Comparison of ENCODE assay signal across 18 mouse cellular contexts in genomic region chr9:64445981-64446380, GRCm38 (mm10).
DNase-seq lines count a peak whose midpoint lies in the region; ATAC-seq and TF ChIP-seq lines count a peak whose summit lies in the region.
"Had no signal": no experiment of that assay in that cellular context is flagged by ENCODE, and none has a peak within 500 bp of the region (broad histone marks: within the 10 kb centered on the region; RNA-seq: fewer than 3 reads in every experiment).

No protein-coding gene starts in this region.

- ATAC-seq in forebrain, embryonic 13.5 days, result no peak
- ATAC-seq in hindbrain, embryonic 13.5 days (ENCODE audit: low FRiP score), result no peak
- no peak for ATAC-seq in hindbrain, postnatal 0 days
- ATAC-seq in midbrain, embryonic 14.5 days (ENCODE audit: low FRiP score, low TSS enrichment), result no peak
- no peak for ATAC-seq in midbrain, embryonic 16.5 days
- ATAC-seq: activated CD4-positive, CD25-positive, alpha-beta regulatory T cell, adult 4 months; Patski had no signal

- TF ChIP-seq CTCF in hindbrain, postnatal 0 days (IDR thresholded peaks at IDR 0.05; ENCODE audit: low read depth), result no peak

- no peak for DNase-seq in forebrain, embryonic 10.5 days (ENCODE audit: extremely low spot score, low spot score)
- no peak for DNase-seq in hindbrain, postnatal 0 days (ENCODE audit: low spot score)
- DNase-seq in midbrain, embryonic 14.5 days, result no peak
- DNase-seq in adrenal gland, postnatal 10 days, result no peak
- DNase-seq: adrenal gland, postnatal 25 days; cerebellum, adult 2 months; cerebellum, postnatal 10 days; gastrocnemius, postnatal 14 days; heart, adult 2 months; heart, postnatal 14 days had no signal

- no peaks in the 10 kb centered on the region for H3K9me3 ChIP-seq in forebrain, embryonic 13.5 days (replicated peaks)
- H3K9me3 ChIP-seq in forebrain, embryonic 10.5 days, result no peaks in the 10 kb centered on the region
- no peaks in the 10 kb centered on the region for H3K9me3 ChIP-seq in hindbrain, embryonic 13.5 days
- H3K9me3 ChIP-seq in hindbrain, postnatal 0 days (ENCODE audit: low read length), result no peaks in the 10 kb centered on the region
- no peaks in the 10 kb centered on the region for H3K9me3 ChIP-seq in midbrain, embryonic 14.5 days (ENCODE audit: control insufficient read depth, low read length)
- no peaks in the 10 kb centered on the region for H3K9me3 ChIP-seq in midbrain, embryonic 16.5 days (replicated peaks; ENCODE audit: control insufficient read depth, low read length, poor library complexity, severe bottlenecking)
- H3K9me3 ChIP-seq: embryonic facial prominence, embryonic 10.5 days; heart, embryonic 15.5 days had no signal

- no peak overlapping the region for H3K4me2 ChIP-seq in forebrain, embryonic 13.5 days
- H3K4me2 ChIP-seq in hindbrain, embryonic 13.5 days, result no peak overlapping the region
- no peak overlapping the region for H3K4me2 ChIP-seq in hindbrain, postnatal 0 days (ENCODE audit: low read depth, low read length)
- H3K4me2 ChIP-seq in midbrain, embryonic 14.5 days (ENCODE audit: low read length), result no peak overlapping the region
- no peak overlapping the region for H3K4me2 ChIP-seq in midbrain, embryonic 16.5 days (ENCODE audit: low read length)
- H3K4me2 ChIP-seq: heart, embryonic 11.5 days; heart, embryonic 15.5 days had no signal

- no peak overlapping the region for H3K9ac ChIP-seq in forebrain, embryonic 13.5 days
- no peak overlapping the region for H3K9ac ChIP-seq in hindbrain, embryonic 13.5 days
- H3K9ac ChIP-seq in hindbrain, postnatal 0 days (replicated peaks; ENCODE audit: low read length), result no peak overlapping the region
- no peak overlapping the region for H3K9ac ChIP-seq in midbrain, embryonic 14.5 days (replicated peaks; ENCODE audit: low read length)
- no peak overlapping the region for H3K9ac ChIP-seq in midbrain, embryonic 16.5 days (ENCODE audit: low read depth, low read length)
- H3K9ac ChIP-seq: heart, embryonic 15.5 days had no signal

- 44% methylated on average over 1 of the region's 1 CpGs for WGBS in forebrain, embryonic 13.5 days
- WGBS in forebrain, embryonic 10.5 days, result 94% methylated on average over 1 of the region's 1 CpGs
- 28% methylated on average over 1 of the region's 1 CpGs for whole genome bisulfite sequencing in hindbrain, embryonic 13.5 days
- WGBS in hindbrain, postnatal 0 days, result 48% methylated on average over 1 of the region's 1 CpGs
- 46% methylated on average over 1 of the region's 1 CpGs for WGBS in midbrain, embryonic 14.5 days
- 44% methylated on average over 1 of the region's 1 CpGs for WGBS in midbrain, embryonic 16.5 days

- H3K4me3 ChIP-seq in forebrain, embryonic 13.5 days, result no peak overlapping the region
- no peak overlapping the region for H3K4me3 ChIP-seq in forebrain, embryonic 10.5 days
- H3K4me3 ChIP-seq in hindbrain, embryonic 13.5 days, result no peak overlapping the region
- no peak overlapping the region for H3K4me3 ChIP-seq in hindbrain, postnatal 0 days (ENCODE audit: low read length)
- no peak overlapping the region for H3K4me3 ChIP-seq in midbrain, embryonic 14.5 days (replicated peaks; ENCODE audit: low read depth, low read length)
- no peak overlapping the region for H3K4me3 ChIP-seq in midbrain, embryonic 16.5 days (ENCODE audit: low read depth, low read length)
- H3K4me3 ChIP-seq: embryonic facial prominence, embryonic 10.5 days; heart, adult 2 months; heart, embryonic 15.5 days had no signal

- H3K27ac ChIP-seq in forebrain, embryonic 13.5 days, result peak overlapping the region; percentile 81
- H3K27ac ChIP-seq in forebrain, embryonic 10.5 days, result no peak overlapping the region
- H3K27ac ChIP-seq in hindbrain, embryonic 13.5 days, result peak overlapping the region; percentile 23; the same call in 1 of the 2 replicates
- no peak overlapping the region for H3K27ac ChIP-seq in hindbrain, postnatal 0 days
- peak overlapping the region; percentile 4; the same call in 1 of the 2 replicates for H3K27ac ChIP-seq in midbrain, embryonic 14.5 days (replicated peaks; ENCODE audit: low read depth, low read length)
- H3K27ac ChIP-seq in midbrain, embryonic 16.5 days (ENCODE audit: low read length), result no peak overlapping the region
- H3K27ac ChIP-seq: embryonic facial prominence, embryonic 10.5 days; heart, adult 2 months; heart, embryonic 15.5 days had no signal

- H3K27me3 ChIP-seq in forebrain, embryonic 13.5 days, result peaks cover 10% of the 10 kb centered on the region; the same call in 1 of the 2 replicates
- H3K27me3 ChIP-seq in forebrain, embryonic 10.5 days (ENCODE audit: poor library complexity, severe bottlenecking), result peaks cover 4% of the 10 kb centered on the region; the same call in 1 of the 2 replicates
- 0 out of 2 replicates have a peak, but pooled peaks cover 7% of the 10 kb centered on the region for H3K27me3 ChIP-seq in hindbrain, embryonic 13.5 days
- H3K27me3 ChIP-seq in hindbrain, postnatal 0 days (ENCODE audit: insufficient read depth, low read length), result no peaks in the 10 kb centered on the region
- no peaks in the 10 kb centered on the region for H3K27me3 ChIP-seq in midbrain, embryonic 14.5 days (ENCODE audit: control insufficient read depth, insufficient read depth, low read length)
- no peaks in the 10 kb centered on the region for H3K27me3 ChIP-seq in midbrain, embryonic 16.5 days (ENCODE audit: control insufficient read depth, insufficient read depth, low read depth, low read length)
- H3K27me3 ChIP-seq: heart, embryonic 15.5 days had no signal

- no peaks in the 10 kb centered on the region for H3K36me3 ChIP-seq in forebrain, embryonic 13.5 days (ENCODE audit: poor library complexity, severe bottlenecking)
- no peaks in the 10 kb centered on the region for H3K36me3 ChIP-seq in forebrain, embryonic 10.5 days (replicated peaks)
- no peaks in the 10 kb centered on the region for H3K36me3 ChIP-seq in hindbrain, embryonic 13.5 days
- no peaks in the 10 kb centered on the region for H3K36me3 ChIP-seq in hindbrain, postnatal 0 days (ENCODE audit: insufficient read depth, low read length)
- no peaks in the 10 kb centered on the region for H3K36me3 ChIP-seq in midbrain, embryonic 14.5 days (ENCODE audit: control insufficient read depth, insufficient read depth, low read length)
- H3K36me3 ChIP-seq in midbrain, embryonic 16.5 days (ENCODE audit: control insufficient read depth, insufficient read depth, low read length), result no peaks in the 10 kb centered on the region
- H3K36me3 ChIP-seq: embryonic facial prominence, embryonic 10.5 days; heart, embryonic 15.5 days had no signal

- peaks cover 46% of the 10 kb centered on the region for H3K4me1 ChIP-seq in forebrain, embryonic 13.5 days
- H3K4me1 ChIP-seq in forebrain, embryonic 10.5 days, result peaks cover 28% of the 10 kb centered on the region
- peaks cover 34% of the 10 kb centered on the region for H3K4me1 ChIP-seq in hindbrain, embryonic 13.5 days (replicated peaks)
- 0 out of 2 replicates have a peak, but pooled peaks cover 13% of the 10 kb centered on the region for H3K4me1 ChIP-seq in hindbrain, postnatal 0 days (ENCODE audit: insufficient read depth, low read length)
- peaks cover 21% of the 10 kb centered on the region; the same call in 1 of the 2 replicates for H3K4me1 ChIP-seq in midbrain, embryonic 14.5 days (ENCODE audit: control insufficient read depth, insufficient read depth, low read length)
- H3K4me1 ChIP-seq in midbrain, embryonic 16.5 days (ENCODE audit: control insufficient read depth, insufficient read depth, low read length), result peaks cover 20% of the 10 kb centered on the region

Comparison
In these comparisons a context has a peak if more than half of its experiments do, and no peak if none do; other contexts are left out.
1. H3K27ac ChIP-seq: peak in forebrain, embryonic 13.5 days (single experiment), hindbrain, embryonic 13.5 days (single experiment) and midbrain, embryonic 14.5 days (single experiment); none in forebrain, embryonic 10.5 days (single experiment), hindbrain, postnatal 0 days (single experiment) and midbrain, embryonic 16.5 days (single experiment).